Mouse (Mus musculus): ENCODE measurements around the gene Peli2. TPM values are rescaled to one million over a fixed set of nuclear protein-coding genes. Genes with fewer than 3 reads are reported as not detected.

The Peli2 gene
- polyA plus RNA-seq, 1 experiment from 2014 or later = 7.5 TPM

- Histone ChIP-seq H3K36me3 (ENCODE audit: control insufficient read depth, insufficient read depth, low read length) (no peaks in the 10 kb centered on the region), H3K27me3 (ENCODE audit: control insufficient read depth, insufficient read depth, low read length) (no peaks in the 10 kb centered on the region), H3K27ac (ENCODE audit: low read depth, low read length) (no peak overlapping the region), H3K9me3 (ENCODE audit: control insufficient read depth, low read length) (no peaks in the 10 kb centered on the region), H3K4me1 (ENCODE audit: control insufficient read depth, insufficient read depth, low read length) (peaks cover 16% of the 10 kb centered on the region; the same call in 1 of the 2 replicates), H3K9ac (replicated peaks; ENCODE audit: low read depth, low read length) (no peak overlapping the region), H3K4me2 (ENCODE audit: low read depth, low read length) (no peak overlapping the region), H3K4me3 (ENCODE audit: low read depth, low read length) (no peak overlapping the region)
- 46% methylated on average over 5 of the region's 5 CpGs for WGBS
- 0 out of 2 replicates have a peak, but pooled peaks have one; percentile 57 for ATAC-seq (ENCODE audit: low read depth)
Measured at GRCm38 (mm10) chr14:48196804-48197203, 76.2 kb downstream of the Peli2 start.

- ATAC-seq (ENCODE audit: low read depth) = peak; percentile 13; the same call in 1 of the 2 replicates
Measured at GRCm38 (mm10) chr14:48197287-48197686, 76.7 kb downstream of the Peli2 start.

GRCm38 (mm10) chr14:48198190-48198954 is 77.7 kb downstream of the Peli2 start:
- H3K27me3 ChIP-seq (ENCODE audit: control insufficient read depth, insufficient read depth, low read length) = no peaks in the 10 kb centered on the region
- no peak overlapping the region for H3K27ac ChIP-seq (ENCODE audit: low read depth, low read length)
- H3K4me3 ChIP-seq (ENCODE audit: low read depth, low read length) = no peak overlapping the region
- no peak overlapping the region for H3K9ac ChIP-seq (replicated peaks; ENCODE audit: low read depth, low read length)
- peaks cover 16% of the 10 kb centered on the region; the same call in 1 of the 2 replicates for H3K4me1 ChIP-seq (ENCODE audit: control insufficient read depth, insufficient read depth, low read length)
- WGBS = 47% methylated on average over 8 of the region's 8 CpGs
- H3K36me3 ChIP-seq (ENCODE audit: control insufficient read depth, insufficient read depth, low read length) = no peaks in the 10 kb centered on the region
- no peak overlapping the region for H3K4me2 ChIP-seq (ENCODE audit: low read depth, low read length)
- no peak for ATAC-seq (ENCODE audit: low read depth)
- no peaks in the 10 kb centered on the region for H3K9me3 ChIP-seq (ENCODE audit: control insufficient read depth, low read length)

More at GRCm38 (mm10) chr14:48197287-48197686, 76.7 kb downstream of the Peli2 start:
- Histone ChIP-seq H3K27me3 (ENCODE audit: control insufficient read depth, insufficient read depth, low read length) (no peaks in the 10 kb centered on the region), H3K4me3 (ENCODE audit: low read depth, low read length) (no peak overlapping the region), H3K4me2 (ENCODE audit: low read depth, low read length) (no peak overlapping the region), H3K27ac (ENCODE audit: low read depth, low read length) (no peak overlapping the region), H3K36me3 (ENCODE audit: control insufficient read depth, insufficient read depth, low read length) (no peaks in the 10 kb centered on the region), H3K4me1 (ENCODE audit: control insufficient read depth, insufficient read depth, low read length) (peaks cover 16% of the 10 kb centered on the region; the same call in 1 of the 2 replicates), H3K9me3 (ENCODE audit: control insufficient read depth, low read length) (no peaks in the 10 kb centered on the region), H3K9ac (replicated peaks; ENCODE audit: low read depth, low read length) (no peak overlapping the region)
- 75% methylated on average over 7 of the region's 7 CpGs for WGBS

- H3K27me3 ChIP-seq (ENCODE audit: control insufficient read depth, insufficient read depth, low read length) = no peaks in the 10 kb centered on the region
- peaks cover 16% of the 10 kb centered on the region; the same call in 1 of the 2 replicates for H3K4me1 ChIP-seq (ENCODE audit: control insufficient read depth, insufficient read depth, low read length)
- WGBS = 69% methylated on average over 16 of the region's 16 CpGs
- no peak overlapping the region for H3K9ac ChIP-seq (replicated peaks; ENCODE audit: low read depth, low read length)
- H3K36me3 ChIP-seq (ENCODE audit: control insufficient read depth, insufficient read depth, low read length) = no peaks in the 10 kb centered on the region
- no peaks in the 10 kb centered on the region for H3K9me3 ChIP-seq (ENCODE audit: control insufficient read depth, low read length)
- H3K27ac ChIP-seq (ENCODE audit: low read depth, low read length) = no peak overlapping the region
- no peak overlapping the region for H3K4me2 ChIP-seq (ENCODE audit: low read depth, low read length)
- ATAC-seq (ENCODE audit: low read depth) = no peak
- H3K4me3 ChIP-seq (ENCODE audit: low read depth, low read length) = no peak overlapping the region
Measured at GRCm38 (mm10) chr14:48198957-48199356, 78.3 kb downstream of the Peli2 start.

- H3K27ac ChIP-seq (ENCODE audit: low read depth, low read length) = no peak overlapping the region
- no peak overlapping the region for H3K9ac ChIP-seq (replicated peaks; ENCODE audit: low read depth, low read length)
- ATAC-seq (ENCODE audit: low read depth) = no peak
- no peaks in the 10 kb centered on the region for H3K27me3 ChIP-seq (ENCODE audit: control insufficient read depth, insufficient read depth, low read length)
- no peaks in the 10 kb centered on the region for H3K36me3 ChIP-seq (ENCODE audit: control insufficient read depth, insufficient read depth, low read length)
- H3K9me3 ChIP-seq (ENCODE audit: control insufficient read depth, low read length) = no peaks in the 10 kb centered on the region
- H3K4me3 ChIP-seq (ENCODE audit: low read depth, low read length) = no peak overlapping the region
- WGBS = 83% methylated on average over 4 of the region's 4 CpGs
- peaks cover 16% of the 10 kb centered on the region; the same call in 1 of the 2 replicates for H3K4me1 ChIP-seq (ENCODE audit: control insufficient read depth, insufficient read depth, low read length)
- no peak overlapping the region for H3K4me2 ChIP-seq (ENCODE audit: low read depth, low read length)
Measured at GRCm38 (mm10) chr14:48199506-48199905, 78.9 kb downstream of the Peli2 start.

- peaks cover 19% of the 10 kb centered on the region; the same call in 1 of the 2 replicates for H3K4me1 ChIP-seq (ENCODE audit: control insufficient read depth, insufficient read depth, low read length)
- H3K4me3 ChIP-seq (ENCODE audit: low read depth, low read length) = no peak overlapping the region
- ATAC-seq (ENCODE audit: low read depth) = no peak
- no peak overlapping the region for H3K4me2 ChIP-seq (ENCODE audit: low read depth, low read length)
- no peaks in the 10 kb centered on the region for H3K36me3 ChIP-seq (ENCODE audit: control insufficient read depth, insufficient read depth, low read length)
- H3K9me3 ChIP-seq (ENCODE audit: control insufficient read depth, low read length) = no peaks in the 10 kb centered on the region
- no peak overlapping the region for H3K27ac ChIP-seq (ENCODE audit: low read depth, low read length)
- 86% methylated on average over 9 of the region's 9 CpGs for WGBS
- H3K9ac ChIP-seq (replicated peaks; ENCODE audit: low read depth, low read length) = no peak overlapping the region
- H3K27me3 ChIP-seq (ENCODE audit: control insufficient read depth, insufficient read depth, low read length) = no peaks in the 10 kb centered on the region
Measured at GRCm38 (mm10) chr14:48200291-48200690, 79.7 kb downstream of the Peli2 start.

- Histone ChIP-seq H3K9me3 (ENCODE audit: control insufficient read depth, low read length) (no peaks in the 10 kb centered on the region), H3K4me2 (ENCODE audit: low read depth, low read length) (no peak overlapping the region), H3K9ac (replicated peaks; ENCODE audit: low read depth, low read length) (no peak overlapping the region), H3K36me3 (ENCODE audit: control insufficient read depth, insufficient read depth, low read length) (no peaks in the 10 kb centered on the region), H3K4me3 (ENCODE audit: low read depth, low read length) (no peak overlapping the region), H3K27me3 (ENCODE audit: control insufficient read depth, insufficient read depth, low read length) (no peaks in the 10 kb centered on the region), H3K4me1 (ENCODE audit: control insufficient read depth, insufficient read depth, low read length) (peaks cover 19% of the 10 kb centered on the region; the same call in 1 of the 2 replicates), H3K27ac (ENCODE audit: low read depth, low read length) (no peak overlapping the region)
- WGBS = 92% methylated on average over 3 of the region's 3 CpGs
- ATAC-seq (ENCODE audit: low read depth) = no peak
Measured at GRCm38 (mm10) chr14:48200788-48201187, 80.2 kb downstream of the Peli2 start.

- no peak overlapping the region for H3K4me3 ChIP-seq (ENCODE audit: low read depth, low read length)
- WGBS = 82% methylated on average over 8 of the region's 8 CpGs
- no peaks in the 10 kb centered on the region for H3K27me3 ChIP-seq (ENCODE audit: control insufficient read depth, insufficient read depth, low read length)
- no peak overlapping the region for H3K4me2 ChIP-seq (ENCODE audit: low read depth, low read length)
- H3K4me1 ChIP-seq (ENCODE audit: control insufficient read depth, insufficient read depth, low read length) = peaks cover 23% of the 10 kb centered on the region
- H3K27ac ChIP-seq (ENCODE audit: low read depth, low read length) = no peak overlapping the region
- no peak overlapping the region for H3K9ac ChIP-seq (replicated peaks; ENCODE audit: low read depth, low read length)
- H3K36me3 ChIP-seq (ENCODE audit: control insufficient read depth, insufficient read depth, low read length) = no peaks in the 10 kb centered on the region
- ATAC-seq (ENCODE audit: low read depth) = no peak
- H3K9me3 ChIP-seq (ENCODE audit: control insufficient read depth, low read length) = no peaks in the 10 kb centered on the region
Measured at GRCm38 (mm10) chr14:48201403-48201802, 80.8 kb downstream of the Peli2 start.
